Mouse (Mus musculus): ENCODE results near the gene Siae. TPM values are rescaled to one million over a fixed set of nuclear protein-coding genes. Genes with fewer than 3 reads are reported as not detected.

Siae gene
- polyA plus RNA-seq, 1 experiment from 2014 or later, result 13.3 TPM

- WGBS, result 81% methylated on average over 6 of the region's 6 CpGs
- no peaks in the 10 kb centered on the region for H3K36me3 ChIP-seq
- no peak overlapping the region for H3K4me3 ChIP-seq
- H3K9me3 ChIP-seq, result no peaks in the 10 kb centered on the region
- no peak for ATAC-seq (ENCODE audit: low FRiP score, low read depth)
- no peaks in the 10 kb centered on the region for H3K27me3 ChIP-seq
- no peak overlapping the region for H3K4me2 ChIP-seq
- H3K27ac ChIP-seq (replicated peaks), result no peak overlapping the region
- no peak overlapping the region for H3K9ac ChIP-seq
- peaks cover 16% of the 10 kb centered on the region for H3K4me1 ChIP-seq (replicated peaks)
Observed at GRCm38 (mm10) chr9:37621290-37621689, 65.8 kb downstream of the Siae start.

GRCm38 (mm10) chr9:37623981-37624380 lies 68.5 kb downstream of the Siae start:
- Histone ChIP-seq H3K9ac (no peak overlapping the region), H3K4me1 (replicated peaks) (peaks cover 22% of the 10 kb centered on the region), H3K27me3 (no peaks in the 10 kb centered on the region), H3K4me2 (no peak overlapping the region), H3K9me3 (no peaks in the 10 kb centered on the region), H3K36me3 (no peaks in the 10 kb centered on the region), H3K27ac (replicated peaks) (no peak overlapping the region), H3K4me3 (no peak overlapping the region)
- 84% methylated on average over 3 of the region's 3 CpGs for whole genome bisulfite sequencing
- ATAC-seq (ENCODE audit: low FRiP score, low read depth), result no peak

GRCm38 (mm10) chr9:37624502-37624901 lies 69.0 kb downstream of the Siae start:
- Histone ChIP-seq H3K27ac (replicated peaks) (peak overlapping the region; percentile 83; the same call in 1 of the 2 replicates), H3K4me3 (no peak overlapping the region), H3K27me3 (no peaks in the 10 kb centered on the region), H3K36me3 (no peaks in the 10 kb centered on the region), H3K4me2 (no peak overlapping the region), H3K4me1 (replicated peaks) (peaks cover 22% of the 10 kb centered on the region), H3K9me3 (no peaks in the 10 kb centered on the region), H3K9ac (no peak overlapping the region)
- 78% methylated on average over 1 of the region's 1 CpGs for WGBS
- ATAC-seq (ENCODE audit: low FRiP score, low read depth), result no peak

GRCm38 (mm10) chr9:37625129-37625528 lies 69.6 kb downstream of the Siae start:
- ATAC-seq (ENCODE audit: low FRiP score, low read depth), result peak; percentile 63; the same call in 1 of the 2 replicates

GRCm38 (mm10) chr9:37625641-37626040 lies 70.1 kb downstream of the Siae start:
- Histone ChIP-seq H3K9ac (0 out of 2 replicates have a peak overlapping the region, but pooled peaks have one; percentile 12), H3K4me3 (peak overlapping the region; percentile 12; the same call in 1 of the 2 replicates), H3K4me1 (replicated peaks) (peaks cover 22% of the 10 kb centered on the region), H3K27ac (replicated peaks) (peak overlapping the region; percentile 83), H3K4me2 (peak overlapping the region; percentile 37), H3K27me3 (no peaks in the 10 kb centered on the region), H3K9me3 (no peaks in the 10 kb centered on the region), H3K36me3 (no peaks in the 10 kb centered on the region)
- ATAC-seq (ENCODE audit: low FRiP score, low read depth), result peak; percentile 91
- 3% methylated on average over 7 of the region's 7 CpGs for WGBS

More at GRCm38 (mm10) chr9:37625129-37625528, 69.6 kb downstream of the Siae start:
- no peaks in the 10 kb centered on the region for H3K36me3 ChIP-seq
- no peak overlapping the region for H3K9ac ChIP-seq
- H3K27ac ChIP-seq (replicated peaks), result peak overlapping the region; percentile 83
- H3K4me1 ChIP-seq (replicated peaks), result peaks cover 22% of the 10 kb centered on the region
- no peak overlapping the region for H3K4me3 ChIP-seq
- 21% methylated on average over 3 of the region's 3 CpGs for WGBS
- H3K9me3 ChIP-seq, result no peaks in the 10 kb centered on the region
- no peaks in the 10 kb centered on the region for H3K27me3 ChIP-seq
- H3K4me2 ChIP-seq, result peak overlapping the region; percentile 37

- no peaks in the 10 kb centered on the region for H3K27me3 ChIP-seq
- H3K9ac ChIP-seq, result peak overlapping the region; percentile 12; the same call in 1 of the 2 replicates
- WGBS, result 3% methylated on average over 3 of the region's 3 CpGs
- H3K4me1 ChIP-seq (replicated peaks), result peaks cover 22% of the 10 kb centered on the region
- no peaks in the 10 kb centered on the region for H3K36me3 ChIP-seq
- peak overlapping the region; percentile 37 for H3K4me2 ChIP-seq
- ATAC-seq (ENCODE audit: low FRiP score, low read depth), result peak; percentile 70
- H3K4me3 ChIP-seq, result peak overlapping the region; percentile 12; the same call in 1 of the 2 replicates
- H3K9me3 ChIP-seq, result no peaks in the 10 kb centered on the region
- H3K27ac ChIP-seq (replicated peaks), result peak overlapping the region; percentile 83
Observed at GRCm38 (mm10) chr9:37626103-37626567, 70.6 kb downstream of the Siae start.

- ATAC-seq (ENCODE audit: low FRiP score, low read depth), result no peak
- H3K9ac ChIP-seq, result no peak overlapping the region
- no peaks in the 10 kb centered on the region for H3K27me3 ChIP-seq
- 90% methylated on average over 1 of the region's 1 CpGs for WGBS
- no peak overlapping the region for H3K4me2 ChIP-seq
- no peak overlapping the region for H3K27ac ChIP-seq (replicated peaks)
- no peak overlapping the region for H3K4me3 ChIP-seq
- H3K9me3 ChIP-seq, result no peaks in the 10 kb centered on the region
- no peaks in the 10 kb centered on the region for H3K36me3 ChIP-seq
- H3K4me1 ChIP-seq (replicated peaks), result peaks cover 22% of the 10 kb centered on the region
Observed at GRCm38 (mm10) chr9:37627263-37627662, 71.8 kb downstream of the Siae start.

GRCm38 (mm10) chr9:37628581-37628980 lies 73.1 kb downstream of the Siae start:
- Histone ChIP-seq H3K27me3 (no peaks in the 10 kb centered on the region), H3K36me3 (no peaks in the 10 kb centered on the region), H3K9ac (no peak overlapping the region), H3K4me3 (no peak overlapping the region), H3K27ac (replicated peaks) (no peak overlapping the region), H3K4me1 (replicated peaks) (peaks cover 22% of the 10 kb centered on the region), H3K9me3 (no peaks in the 10 kb centered on the region), H3K4me2 (no peak overlapping the region)
- no peak for ATAC-seq (ENCODE audit: low FRiP score, low read depth)
- WGBS, result 26% methylated on average over 4 of the region's 4 CpGs

- no peak for ATAC-seq (ENCODE audit: low FRiP score, low read depth)
Observed at GRCm38 (mm10) chr9:37629941-37630340, 74.4 kb downstream of the Siae start.

GRCm38 (mm10) chr9:37632305-37632704 lies 76.8 kb downstream of the Siae start:
- Histone ChIP-seq H3K9me3 (no peaks in the 10 kb centered on the region), H3K4me3 (no peak overlapping the region), H3K4me2 (no peak overlapping the region), H3K27ac (replicated peaks) (no peak overlapping the region), H3K4me1 (replicated peaks) (no peaks in the 10 kb centered on the region), H3K9ac (no peak overlapping the region), H3K27me3 (no peaks in the 10 kb centered on the region), H3K36me3 (no peaks in the 10 kb centered on the region)
- WGBS, result 71% methylated on average over 2 of the region's 2 CpGs
- ATAC-seq (ENCODE audit: low FRiP score, low read depth), result no peak

More at GRCm38 (mm10) chr9:37629941-37630340, 74.4 kb downstream of the Siae start:
- H3K4me3 ChIP-seq, result no peak overlapping the region
- H3K36me3 ChIP-seq, result no peaks in the 10 kb centered on the region
- no peaks in the 10 kb centered on the region for H3K27me3 ChIP-seq
- H3K4me2 ChIP-seq, result no peak overlapping the region
- H3K9me3 ChIP-seq, result no peaks in the 10 kb centered on the region
- H3K27ac ChIP-seq (replicated peaks), result no peak overlapping the region
- 88% methylated on average over 2 of the region's 2 CpGs for WGBS
- H3K4me1 ChIP-seq (replicated peaks), result peaks cover 19% of the 10 kb centered on the region
- no peak overlapping the region for H3K9ac ChIP-seq

GRCm38 (mm10) chr9:37634269-37634668 lies 78.8 kb downstream of the Siae start:
- Histone ChIP-seq H3K4me2 (no peak overlapping the region), H3K27me3 (no peaks in the 10 kb centered on the region), H3K4me1 (replicated peaks) (no peaks in the 10 kb centered on the region), H3K27ac (replicated peaks) (no peak overlapping the region), H3K9me3 (no peaks in the 10 kb centered on the region), H3K36me3 (no peaks in the 10 kb centered on the region), H3K9ac (no peak overlapping the region), H3K4me3 (no peak overlapping the region)
- ATAC-seq (ENCODE audit: low FRiP score, low read depth), result no peak
- WGBS, result 89% methylated on average over 3 of the region's 3 CpGs

GRCm38 (mm10) chr9:37636335-37636734 lies 80.8 kb downstream of the Siae start:
- no peaks in the 10 kb centered on the region for H3K36me3 ChIP-seq
- no peak for ATAC-seq (ENCODE audit: low FRiP score, low read depth)
- H3K9me3 ChIP-seq, result no peaks in the 10 kb centered on the region
- H3K27me3 ChIP-seq, result no peaks in the 10 kb centered on the region
- no peak overlapping the region for H3K4me2 ChIP-seq
- H3K4me3 ChIP-seq, result no peak overlapping the region
- 17% methylated on average over 7 of the region's 7 CpGs for WGBS
- no peak overlapping the region for H3K9ac ChIP-seq
- no peak overlapping the region for H3K27ac ChIP-seq (replicated peaks)
- H3K4me1 ChIP-seq (replicated peaks), result no peaks in the 10 kb centered on the region
